Mouse (Mus musculus): ENCODE measurements at regions not wholly inside any gene's neighbourhood (a gene's known extent, or its start where the extent isn't known, plus 50 kb on each side); places are given as distances from the start of the nearest gene placed in this dataset.

- H3K4me2 ChIP-seq (replicated peaks): no peak overlapping the region
- WGBS: 83% methylated on average over 4 of the region's 4 CpGs
- H3K27me3 ChIP-seq: no peaks in the 10 kb centered on the region
- H3K27ac ChIP-seq (replicated peaks): no peak overlapping the region
- ATAC-seq (ENCODE audit: insufficient number of reproducible peaks, low FRiP score, low TSS enrichment, low read depth): no peak
- no peaks in the 10 kb centered on the region for H3K4me1 ChIP-seq
- H3K9me3 ChIP-seq (replicated peaks): no peaks in the 10 kb centered on the region
- no peaks in the 10 kb centered on the region for H3K36me3 ChIP-seq
- H3K9ac ChIP-seq: no peak overlapping the region
- no peak overlapping the region for H3K4me3 ChIP-seq (replicated peaks)
Measured at GRCm38 (mm10) chr4:89001470-89001869, 121.5 kb upstream of the Ifne start.

GRCm38 (mm10) chr4:89000855-89001254, 120.9 kb upstream of the Ifne start:
- Histone ChIP-seq H3K9ac (no peak overlapping the region), H3K27me3 (no peaks in the 10 kb centered on the region), H3K4me3 (replicated peaks) (no peak overlapping the region), H3K36me3 (no peaks in the 10 kb centered on the region), H3K4me2 (replicated peaks) (no peak overlapping the region), H3K4me1 (no peaks in the 10 kb centered on the region), H3K27ac (replicated peaks) (no peak overlapping the region), H3K9me3 (replicated peaks) (no peaks in the 10 kb centered on the region)
- no peak for ATAC-seq (ENCODE audit: insufficient number of reproducible peaks, low FRiP score, low TSS enrichment, low read depth)
- 80% methylated on average over 4 of the region's 4 CpGs for WGBS

GRCm38 (mm10) chr4:89000200-89000599, 120.2 kb upstream of the Ifne start:
- H3K27ac ChIP-seq (replicated peaks): no peak overlapping the region
- no peak overlapping the region for H3K9ac ChIP-seq
- H3K4me3 ChIP-seq (replicated peaks): no peak overlapping the region
- no peaks in the 10 kb centered on the region for H3K4me1 ChIP-seq
- H3K27me3 ChIP-seq: no peaks in the 10 kb centered on the region
- no peaks in the 10 kb centered on the region for H3K36me3 ChIP-seq
- ATAC-seq (ENCODE audit: insufficient number of reproducible peaks, low FRiP score, low TSS enrichment, low read depth): no peak
- no peak overlapping the region for H3K4me2 ChIP-seq (replicated peaks)
- H3K9me3 ChIP-seq (replicated peaks): no peaks in the 10 kb centered on the region
- 74% methylated on average over 6 of the region's 6 CpGs for WGBS

- H3K9me3 ChIP-seq (replicated peaks): no peaks in the 10 kb centered on the region
- 84% methylated on average over 5 of the region's 5 CpGs for WGBS
Measured at GRCm38 (mm10) chr4:88998286-88998685, 118.3 kb upstream of the Ifne start.

GRCm38 (mm10) chr4:88995129-88995919, 115.3 kb upstream of the Ifne start:
- ATAC-seq (ENCODE audit: insufficient number of reproducible peaks, low FRiP score, low TSS enrichment, low read depth): no peak
- no peak overlapping the region for H3K9ac ChIP-seq
- no peaks in the 10 kb centered on the region for H3K27me3 ChIP-seq
- H3K36me3 ChIP-seq: no peaks in the 10 kb centered on the region
- no peaks in the 10 kb centered on the region for H3K4me1 ChIP-seq
- H3K4me2 ChIP-seq (replicated peaks): no peak overlapping the region
- no peaks in the 10 kb centered on the region for H3K9me3 ChIP-seq (replicated peaks)
- H3K27ac ChIP-seq (replicated peaks): no peak overlapping the region
- 77% methylated on average over 5 of the region's 5 CpGs for WGBS
- no peak overlapping the region for H3K4me3 ChIP-seq (replicated peaks)

More at GRCm38 (mm10) chr4:88998286-88998685, 118.3 kb upstream of the Ifne start:
- H3K9ac ChIP-seq: no peak overlapping the region
- no peak overlapping the region for H3K27ac ChIP-seq (replicated peaks)
- ATAC-seq (ENCODE audit: insufficient number of reproducible peaks, low FRiP score, low TSS enrichment, low read depth): no peak
- H3K4me3 ChIP-seq (replicated peaks): no peak overlapping the region
- no peak overlapping the region for H3K4me2 ChIP-seq (replicated peaks)
- H3K27me3 ChIP-seq: no peaks in the 10 kb centered on the region
- H3K36me3 ChIP-seq: no peaks in the 10 kb centered on the region
- H3K4me1 ChIP-seq: no peaks in the 10 kb centered on the region

- H3K9me3 ChIP-seq (replicated peaks): no peaks in the 10 kb centered on the region
- no peak overlapping the region for H3K9ac ChIP-seq
- H3K27ac ChIP-seq (replicated peaks): no peak overlapping the region
- no peak overlapping the region for H3K4me3 ChIP-seq (replicated peaks)
- H3K27me3 ChIP-seq: no peaks in the 10 kb centered on the region
- no peak for ATAC-seq (ENCODE audit: insufficient number of reproducible peaks, low FRiP score, low TSS enrichment, low read depth)
- H3K4me2 ChIP-seq (replicated peaks): no peak overlapping the region
- 53% methylated on average over 4 of the region's 4 CpGs for WGBS
- no peaks in the 10 kb centered on the region for H3K4me1 ChIP-seq
- no peaks in the 10 kb centered on the region for H3K36me3 ChIP-seq
Measured at GRCm38 (mm10) chr4:88994486-88994885, 114.5 kb upstream of the Ifne start.

GRCm38 (mm10) chr4:88992498-88992897, 112.5 kb upstream of the Ifne start:
- no peaks in the 10 kb centered on the region for H3K27me3 ChIP-seq
- no peaks in the 10 kb centered on the region for H3K9me3 ChIP-seq (replicated peaks)
- H3K4me3 ChIP-seq (replicated peaks): no peak overlapping the region
- ATAC-seq (ENCODE audit: insufficient number of reproducible peaks, low FRiP score, low TSS enrichment, low read depth): no peak
- H3K9ac ChIP-seq: no peak overlapping the region
- WGBS: 98% methylated on average over 2 of the region's 2 CpGs
- H3K4me1 ChIP-seq: no peaks in the 10 kb centered on the region
- no peaks in the 10 kb centered on the region for H3K36me3 ChIP-seq
- no peak overlapping the region for H3K27ac ChIP-seq (replicated peaks)
- H3K4me2 ChIP-seq (replicated peaks): no peak overlapping the region

- no peak overlapping the region for H3K4me2 ChIP-seq (replicated peaks)
- H3K36me3 ChIP-seq: no peaks in the 10 kb centered on the region
- no peak for ATAC-seq (ENCODE audit: insufficient number of reproducible peaks, low FRiP score, low TSS enrichment, low read depth)
Measured at GRCm38 (mm10) chr4:88988363-88988762, 108.4 kb upstream of the Ifne start.

GRCm38 (mm10) chr4:88987103-88987502, 107.1 kb upstream of the Ifne start:
- H3K27ac ChIP-seq (replicated peaks): no peak overlapping the region
- no peak overlapping the region for H3K4me3 ChIP-seq (replicated peaks)
- WGBS: 45% methylated on average over 1 of the region's 1 CpGs
- H3K4me1 ChIP-seq: no peaks in the 10 kb centered on the region
- no peak overlapping the region for H3K9ac ChIP-seq
- ATAC-seq (ENCODE audit: insufficient number of reproducible peaks, low FRiP score, low TSS enrichment, low read depth): no peak
- H3K4me2 ChIP-seq (replicated peaks): no peak overlapping the region
- H3K9me3 ChIP-seq (replicated peaks): no peaks in the 10 kb centered on the region
- H3K36me3 ChIP-seq: no peaks in the 10 kb centered on the region
- H3K27me3 ChIP-seq: no peaks in the 10 kb centered on the region

More at GRCm38 (mm10) chr4:88988363-88988762, 108.4 kb upstream of the Ifne start:
- Histone ChIP-seq H3K27me3 (no peaks in the 10 kb centered on the region), H3K9ac (no peak overlapping the region), H3K27ac (replicated peaks) (no peak overlapping the region), H3K4me1 (no peaks in the 10 kb centered on the region), H3K9me3 (replicated peaks) (no peaks in the 10 kb centered on the region), H3K4me3 (replicated peaks) (no peak overlapping the region)
- WGBS: 50% methylated on average over 4 of the region's 4 CpGs

GRCm38 (mm10) chr4:88982457-88982856, 102.5 kb upstream of the Ifne start:
- Histone ChIP-seq H3K27ac (replicated peaks) (no peak overlapping the region), H3K9ac (no peak overlapping the region), H3K4me1 (no peaks in the 10 kb centered on the region), H3K27me3 (no peaks in the 10 kb centered on the region), H3K4me3 (replicated peaks) (no peak overlapping the region), H3K9me3 (replicated peaks) (no peaks in the 10 kb centered on the region), H3K4me2 (replicated peaks) (no peak overlapping the region), H3K36me3 (no peaks in the 10 kb centered on the region)
- WGBS: 81% methylated on average over 3 of the region's 3 CpGs
- ATAC-seq (ENCODE audit: insufficient number of reproducible peaks, low FRiP score, low TSS enrichment, low read depth): no peak

GRCm38 (mm10) chr4:88977099-88977888, 97.3 kb upstream of the Ifne start:
- 78% methylated on average over 3 of the region's 3 CpGs for WGBS
- no peak overlapping the region for H3K27ac ChIP-seq (replicated peaks)
- ATAC-seq (ENCODE audit: insufficient number of reproducible peaks, low FRiP score, low TSS enrichment, low read depth): no peak

More at GRCm38 (mm10) chr4:88977099-88977888, 97.3 kb upstream of the Ifne start:
- no peaks in the 10 kb centered on the region for H3K9me3 ChIP-seq (replicated peaks)
- H3K4me3 ChIP-seq (replicated peaks): no peak overlapping the region
- no peaks in the 10 kb centered on the region for H3K36me3 ChIP-seq
- H3K9ac ChIP-seq: no peak overlapping the region
- no peaks in the 10 kb centered on the region for H3K4me1 ChIP-seq
- H3K27me3 ChIP-seq: no peaks in the 10 kb centered on the region
- no peak overlapping the region for H3K4me2 ChIP-seq (replicated peaks)

Data from embryonic facial prominence, embryonic 15.5 days (tissue).